Mouse (Mus musculus) left cerebral cortex, postnatal 4 days (tissue): Measurements from ENCODE around the gene Mllt3. TPM values are rescaled to one million over a fixed set of nuclear protein-coding genes. Genes with fewer than 3 reads are reported as not detected.

Source experiments
- DNase-seq: peaks from one replicate; pipeline ENCODE4 v3.0.0-alpha.2; 2022
- intact Hi-C: fragments of 180-260 bp; cut with DNase I; formaldehyde crosslinking; loops from one replicate; pipeline ENCODE4 v1.15.1; 2025
- total RNA-seq, 2 experiments: library from RNA; stranded (reverse); gene quantifications; 2 replicates each; pipeline ENCODE4 v1.2.3; 2021

The Mllt3 gene
- total RNA-seq, 2 experiments from 2014 or later, result 67.9 to 74.0 TPM

DNA sequence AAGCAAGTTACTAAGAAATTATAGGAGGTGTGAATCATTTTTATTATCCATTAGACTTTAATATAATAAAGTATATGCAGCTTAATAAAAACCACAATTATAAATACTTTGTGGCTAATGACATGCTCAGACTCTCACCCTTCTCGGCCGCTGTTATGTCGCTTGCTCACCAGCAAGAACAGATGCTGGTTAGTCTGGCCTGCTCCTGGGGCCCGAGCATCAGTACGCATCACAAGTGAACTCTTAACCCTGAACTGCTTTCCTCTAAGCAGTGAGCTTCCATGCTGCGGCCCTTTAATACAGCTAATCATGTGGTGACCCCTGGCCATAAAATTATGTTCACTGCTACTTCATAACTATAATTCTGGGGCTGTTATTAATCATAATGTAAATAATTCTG, 198.0 kb downstream of the Mllt3 start:
- DNase-seq, result no peak
- intact Hi-C loops, result no loop called here

DNA sequence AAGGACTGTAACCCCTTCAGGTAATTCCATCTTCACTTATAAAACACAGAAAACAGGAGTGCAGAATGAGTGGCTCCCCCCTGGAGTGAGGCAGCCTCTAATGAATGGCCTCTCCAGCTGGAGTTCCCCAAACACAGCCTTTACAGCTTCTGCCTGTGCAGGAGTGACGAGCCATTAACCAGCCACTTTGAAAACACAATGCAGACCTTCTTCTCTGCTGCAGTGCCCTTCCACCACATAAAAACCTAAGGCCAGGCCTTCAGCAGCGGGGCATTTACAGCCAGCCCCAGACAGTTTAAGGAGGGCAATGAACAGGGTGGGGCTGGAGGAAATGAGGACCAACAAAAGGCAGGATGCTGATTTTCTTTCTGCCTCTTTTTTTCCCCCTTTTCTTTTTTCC, 198.9 kb downstream of the Mllt3 start:
- DNase-seq, result no peak
- intact Hi-C loops, result no loop called here

DNA sequence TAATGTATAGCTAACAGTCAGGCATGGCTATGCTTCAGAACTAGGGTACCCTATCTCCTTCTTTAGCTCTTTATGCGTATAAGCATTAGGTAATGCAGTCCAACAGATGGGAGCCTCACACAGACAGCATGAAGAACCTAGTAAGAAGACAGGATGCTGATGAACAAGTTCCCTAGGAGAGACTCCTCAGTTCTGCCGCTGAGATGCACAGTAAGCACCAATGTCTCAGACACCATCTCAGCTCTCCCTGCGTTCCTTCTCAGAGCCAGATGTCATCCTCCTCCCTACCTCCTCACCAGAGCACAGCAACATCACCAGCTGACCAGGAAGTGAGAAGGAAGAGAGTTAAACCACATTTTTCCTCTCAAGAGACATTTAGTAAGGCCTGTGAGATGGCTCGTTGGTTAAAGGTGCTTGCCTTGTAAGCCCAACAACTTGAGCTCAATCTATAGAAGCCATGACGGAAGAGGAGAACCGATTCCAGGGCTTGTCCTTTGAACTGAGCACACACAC, 202.3 kb downstream of the Mllt3 start:
- no peak for DNase-seq

DNA sequence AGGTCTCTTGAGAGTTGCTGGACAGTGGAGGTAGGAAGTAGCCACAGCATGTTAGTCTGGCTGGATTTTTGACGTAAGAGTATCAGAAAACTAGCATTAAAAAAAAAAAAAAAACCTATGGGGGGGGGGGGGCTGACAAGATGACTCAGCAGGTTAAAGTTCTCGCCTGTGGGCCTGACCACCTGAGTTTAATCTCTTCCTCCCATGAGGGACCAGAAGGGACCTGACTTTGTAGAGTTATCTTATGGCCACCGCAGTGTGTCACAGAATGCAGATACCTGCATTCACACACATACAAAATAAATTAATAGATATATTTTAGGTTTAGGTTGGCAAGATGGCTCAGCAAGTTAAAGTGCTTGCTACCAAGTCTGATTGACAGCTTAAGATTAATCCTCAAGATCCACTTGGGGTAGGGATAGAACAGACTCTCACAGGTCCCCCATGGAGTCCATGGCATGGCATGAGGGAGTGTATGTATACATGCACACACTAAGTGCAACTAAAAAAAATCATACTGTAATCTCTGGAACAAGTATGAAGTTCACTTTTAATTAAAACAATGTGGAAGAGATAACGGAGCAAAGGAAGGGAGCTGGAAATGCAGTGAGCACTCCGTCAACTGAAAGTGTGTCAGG, 203.6 kb downstream of the Mllt3 start:
- no peak for DNase-seq
- intact Hi-C loops, result no loop called here

More for the DNA sequence above, 202.3 kb downstream of the Mllt3 start:
- intact Hi-C loops, result no loop called here

DNA sequence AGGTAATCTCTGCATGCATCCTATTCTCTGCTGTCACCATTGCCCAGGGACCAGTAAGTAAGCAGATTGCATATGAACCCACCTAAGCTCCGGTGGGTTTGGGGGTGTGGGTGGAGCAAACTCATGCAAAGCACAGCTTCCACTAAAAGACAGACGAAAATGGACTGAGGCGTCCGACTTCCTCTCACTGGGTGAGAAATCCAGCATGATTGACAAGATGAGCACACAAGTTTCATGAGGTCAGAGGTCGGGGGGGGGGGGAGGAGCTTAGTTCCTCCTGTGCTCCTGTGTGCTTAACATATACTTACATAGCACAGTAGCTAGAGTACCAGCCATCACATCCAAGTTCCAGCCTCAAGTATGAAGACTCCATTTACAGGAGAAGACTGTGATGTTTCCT, 206.8 kb downstream of the Mllt3 start:
- DNase-seq, result no peak
- intact Hi-C loops, result no loop called here

DNA sequence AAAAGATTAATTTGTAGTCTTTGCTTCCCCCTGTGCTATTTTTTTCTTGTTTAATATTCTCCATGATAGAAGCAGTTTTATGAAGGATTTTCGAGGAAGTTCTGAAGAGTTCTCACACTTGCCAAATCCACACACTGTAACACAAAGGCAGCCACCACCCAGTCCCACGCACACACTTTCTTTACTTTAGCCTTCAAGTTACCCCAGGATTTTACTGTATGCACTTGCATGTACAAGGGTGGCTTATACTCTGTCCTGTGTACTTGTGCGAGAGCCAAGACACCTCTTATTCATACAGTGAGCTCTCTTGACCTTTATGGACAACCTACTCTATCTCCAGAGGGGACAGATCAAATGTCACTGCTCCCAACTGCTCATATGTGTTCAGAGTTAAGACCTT, 209.5 kb downstream of the Mllt3 start:
- intact Hi-C loops, result no loop called here
- DNase-seq, result no peak

DNA sequence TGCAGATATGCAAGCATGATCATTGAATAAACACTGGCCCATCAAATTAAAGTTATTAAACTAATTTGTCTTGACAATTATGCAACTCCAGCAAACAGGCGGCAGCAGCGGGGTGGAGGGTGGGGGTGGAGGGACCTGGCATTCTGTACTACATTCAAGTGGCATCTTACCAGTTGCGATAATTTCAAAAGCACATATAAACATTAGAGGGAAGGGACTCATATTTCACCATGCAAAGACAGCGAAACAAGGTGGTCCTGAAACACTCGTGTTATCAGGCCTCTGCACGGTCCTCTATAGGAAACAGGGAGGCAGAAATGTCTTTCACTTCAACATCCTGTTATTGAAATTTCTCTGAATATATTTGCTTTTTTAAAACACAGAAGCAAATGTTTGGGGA, 210.0 kb downstream of the Mllt3 start:
- no peak for DNase-seq
- intact Hi-C loops, result no loop called here

DNA sequence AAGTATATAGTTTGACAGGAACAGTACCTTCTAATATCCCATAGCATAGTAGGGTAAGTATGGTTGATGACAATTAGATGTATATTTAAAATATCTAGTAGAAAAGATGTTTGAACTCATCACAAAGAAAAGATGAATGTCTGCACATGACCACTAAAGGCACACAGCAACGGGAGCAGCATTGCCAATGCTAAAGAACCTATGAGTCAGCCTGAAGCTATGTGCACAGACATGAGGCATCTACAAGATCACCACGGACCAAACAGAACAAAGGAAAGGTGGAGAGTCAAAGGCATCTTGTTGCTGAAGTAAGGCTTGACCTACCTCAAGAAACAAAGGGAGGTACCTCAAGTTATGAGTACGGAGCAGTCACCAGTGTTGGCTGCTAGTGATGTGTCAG, 212.3 kb downstream of the Mllt3 start:
- no peak for DNase-seq
- intact Hi-C loops, result no loop called here

DNA sequence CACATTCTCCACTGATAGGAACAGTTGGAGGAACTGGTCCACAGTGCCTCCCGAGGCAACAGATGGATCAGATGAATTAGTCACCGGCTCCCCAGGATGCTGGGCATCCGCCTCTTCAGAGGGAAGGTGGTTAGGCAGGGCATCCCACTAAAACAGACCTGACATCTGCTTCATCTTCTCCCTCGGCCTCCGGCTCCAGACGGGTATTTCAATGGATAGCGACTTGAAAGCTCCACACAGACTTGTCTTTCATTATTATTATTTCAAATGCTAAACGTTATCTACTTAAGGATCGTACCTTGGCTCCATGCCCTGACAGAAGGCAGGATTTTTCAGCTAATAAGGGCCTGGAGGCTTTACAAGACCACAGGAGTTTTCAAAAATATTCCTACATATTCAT, 214.0 kb downstream of the Mllt3 start:
- intact Hi-C loops, result no loop called here

DNA sequence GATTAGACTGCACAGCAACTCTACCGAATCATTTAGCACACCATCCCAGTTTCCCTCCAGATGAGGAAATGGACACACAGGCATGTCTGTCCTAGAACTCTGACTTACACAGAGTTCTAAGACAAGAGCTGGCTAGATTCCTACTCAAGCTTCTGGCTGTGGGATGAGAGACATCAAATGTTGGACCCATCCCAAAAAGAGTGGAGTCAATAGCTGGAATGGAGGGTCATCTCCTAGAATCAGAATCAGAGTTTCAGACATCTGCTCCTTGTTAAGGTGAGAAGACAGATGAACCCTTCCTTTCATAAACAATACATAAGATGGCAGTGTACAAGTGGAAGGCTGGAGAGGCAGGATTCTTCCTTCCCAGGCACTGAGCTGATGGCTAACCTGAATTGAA, 214.9 kb downstream of the Mllt3 start:
- no peak for DNase-seq
- intact Hi-C loops, result no loop called here

More for the DNA sequence above, 214.0 kb downstream of the Mllt3 start:
- DNase-seq, result peak; percentile 80

DNA sequence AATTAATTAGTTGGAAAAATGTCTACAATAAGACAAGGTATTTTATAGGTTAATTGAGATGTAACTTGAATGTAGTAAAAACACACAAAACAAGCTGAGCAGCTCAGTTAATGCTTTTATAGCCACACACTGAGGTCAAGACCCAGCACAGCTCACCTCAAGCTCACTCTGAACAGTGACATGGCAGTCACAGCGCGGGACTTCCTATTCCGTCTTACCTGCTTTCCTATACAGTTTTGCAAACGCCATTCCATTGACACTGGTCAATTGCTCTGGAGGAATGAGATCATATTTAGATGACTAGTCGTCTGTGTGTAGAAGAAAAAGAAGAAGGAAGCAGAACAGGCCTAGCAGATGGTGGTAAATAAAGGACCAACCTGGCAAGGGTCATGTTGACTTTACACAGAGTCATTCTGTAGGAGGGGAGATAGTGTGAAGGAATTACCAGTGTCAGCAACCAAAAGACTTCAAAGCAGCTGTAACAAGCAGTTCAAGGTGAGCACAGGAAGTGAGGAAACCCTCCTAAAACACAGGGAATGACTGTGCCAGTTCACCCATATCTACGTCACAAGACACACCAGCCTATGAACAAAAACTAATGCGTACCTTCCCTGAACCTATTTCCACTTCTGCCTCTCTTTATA, 217.6 kb downstream of the Mllt3 start:
- DNase-seq, result no peak
- intact Hi-C loops, result no loop called here

DNA sequence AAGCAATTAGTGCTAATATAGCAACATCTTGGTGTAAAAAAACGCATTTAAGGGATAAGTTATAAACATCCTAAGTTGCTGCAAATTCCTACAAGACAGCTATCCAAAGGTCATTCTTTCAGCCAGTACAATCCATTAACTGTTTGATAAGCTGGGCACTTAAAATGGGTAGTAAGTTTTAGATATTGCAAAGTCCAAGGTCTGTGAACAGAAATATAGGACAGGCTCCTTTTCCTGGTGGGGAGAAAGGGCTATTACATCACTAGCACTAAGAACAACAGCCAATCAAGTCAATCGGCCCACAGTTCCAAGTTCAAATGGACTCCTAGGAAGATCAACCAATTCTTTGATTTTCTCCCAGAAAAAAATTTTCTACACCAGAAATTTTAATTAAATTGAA, 221.3 kb downstream of the Mllt3 start:
- DNase-seq, result no peak
- intact Hi-C loops, result no loop called here

DNA sequence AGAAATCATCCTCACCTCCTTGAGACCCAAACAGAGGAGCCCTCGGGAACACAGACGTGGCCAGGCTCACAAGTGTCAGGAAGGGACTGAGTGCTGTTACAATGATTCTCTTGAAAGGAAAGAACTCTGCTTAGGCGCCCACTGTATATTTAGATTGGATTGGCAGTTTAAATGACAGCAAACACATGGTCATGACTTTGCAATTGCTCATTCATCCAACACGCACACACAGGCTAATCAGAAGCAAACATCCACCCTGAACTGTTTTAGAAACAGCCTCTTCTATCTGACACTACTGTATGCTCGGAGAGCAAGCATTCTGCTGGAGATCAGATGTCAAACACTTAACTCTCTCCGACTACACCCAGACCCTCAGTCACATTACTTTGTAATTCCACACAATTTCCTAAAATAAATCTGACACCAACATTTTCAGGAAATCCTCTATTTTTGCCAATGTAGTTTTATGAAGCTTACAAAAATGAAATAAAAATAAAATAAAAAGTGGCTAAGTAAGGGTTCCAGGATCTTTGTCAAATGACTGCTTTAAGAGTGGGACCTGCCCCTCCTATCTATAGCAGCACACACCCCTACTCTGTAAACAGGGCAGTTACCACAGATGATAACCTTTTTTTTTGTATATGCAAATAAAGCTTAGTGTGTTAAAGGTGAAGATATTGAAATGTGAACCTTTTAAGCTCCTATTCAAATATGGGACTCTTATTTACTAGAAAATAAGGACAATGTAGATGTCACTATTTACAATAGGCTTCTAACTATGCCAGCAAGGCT, 226.8 kb downstream of the Mllt3 start:
- no peak for DNase-seq
- intact Hi-C loops, result no loop called here

DNA sequence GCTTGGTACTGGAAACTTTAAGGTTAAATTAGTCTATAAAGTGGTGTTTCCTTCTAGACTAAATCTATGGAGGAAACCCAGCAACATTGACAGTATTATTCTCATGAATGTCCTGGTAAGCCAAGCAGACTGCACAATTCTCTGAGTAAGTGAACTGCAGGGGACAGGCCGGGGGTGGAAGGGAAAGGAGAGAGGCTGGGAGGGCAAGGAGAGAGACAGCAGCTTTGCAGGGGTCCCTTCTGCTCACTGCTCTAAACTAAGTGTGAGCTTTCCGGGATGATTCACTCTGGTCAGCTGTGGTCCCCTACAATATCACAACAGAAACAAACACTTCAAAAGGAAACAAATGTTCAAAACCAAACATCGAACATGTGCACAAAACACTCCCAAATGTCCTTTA, 228.6 kb downstream of the Mllt3 start:
- no peak for DNase-seq

DNA sequence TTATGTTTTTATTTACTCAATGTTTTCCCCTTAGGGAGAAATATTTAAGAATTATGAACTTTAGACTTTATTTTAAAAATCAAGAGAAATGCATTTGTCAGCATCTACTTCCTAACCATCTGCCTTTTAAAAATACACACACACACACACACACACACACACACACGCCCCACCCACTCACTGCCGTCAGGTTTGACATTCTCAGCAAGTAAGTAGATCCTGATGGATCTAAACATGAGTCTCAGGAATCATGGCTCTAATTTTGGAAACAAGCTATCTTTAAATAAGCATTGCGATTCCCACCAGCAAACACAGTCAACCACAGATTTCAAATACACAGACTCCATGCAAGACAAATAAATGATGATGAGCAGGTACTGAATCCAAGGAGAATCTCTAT, 229.9 kb downstream of the Mllt3 start:
- no peak for DNase-seq
- intact Hi-C loops, result no loop called here

More for the DNA sequence above, 228.6 kb downstream of the Mllt3 start:
- intact Hi-C loops, result no loop called here

DNA sequence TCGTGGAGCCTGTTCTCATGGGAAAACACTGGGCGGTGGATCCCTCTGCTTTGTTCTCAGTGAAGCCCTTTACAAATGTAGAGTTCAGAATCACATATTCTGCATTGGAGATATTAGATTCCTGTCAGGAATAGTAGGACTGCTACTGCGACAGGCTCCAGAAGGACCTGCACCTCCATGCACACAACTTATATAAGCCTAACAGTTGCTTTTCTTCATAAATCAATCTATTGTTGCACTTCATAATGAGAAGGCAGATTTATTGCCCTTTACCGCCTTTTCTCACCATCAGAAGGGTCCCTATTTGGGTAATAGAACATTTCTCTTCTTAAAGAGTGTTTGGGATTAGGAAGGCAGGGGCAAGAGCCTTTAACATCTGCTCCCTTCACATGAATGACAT, 231.0 kb downstream of the Mllt3 start:
- DNase-seq, result no peak
- intact Hi-C loops, result no loop called here

DNA sequence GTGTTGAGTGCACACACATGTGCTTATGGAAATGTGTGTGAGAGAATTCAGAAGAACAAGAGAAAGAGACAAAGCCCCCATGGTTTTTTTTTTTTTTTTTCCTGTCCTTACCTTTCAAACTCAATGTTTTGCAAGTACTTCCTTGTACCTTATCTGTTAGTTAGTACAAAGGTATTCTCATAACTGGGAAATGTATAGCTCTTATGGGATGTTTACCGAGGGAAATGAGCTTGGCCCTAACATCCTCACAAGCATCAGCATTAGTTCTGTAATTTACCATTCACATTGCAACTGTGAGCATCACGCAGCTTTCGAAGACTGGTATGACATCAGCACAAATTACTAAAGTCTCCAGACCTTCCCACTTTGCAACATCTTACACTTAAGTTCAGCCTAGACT, 231.8 kb downstream of the Mllt3 start:
- intact Hi-C loops, result no loop called here
- no peak for DNase-seq

DNA sequence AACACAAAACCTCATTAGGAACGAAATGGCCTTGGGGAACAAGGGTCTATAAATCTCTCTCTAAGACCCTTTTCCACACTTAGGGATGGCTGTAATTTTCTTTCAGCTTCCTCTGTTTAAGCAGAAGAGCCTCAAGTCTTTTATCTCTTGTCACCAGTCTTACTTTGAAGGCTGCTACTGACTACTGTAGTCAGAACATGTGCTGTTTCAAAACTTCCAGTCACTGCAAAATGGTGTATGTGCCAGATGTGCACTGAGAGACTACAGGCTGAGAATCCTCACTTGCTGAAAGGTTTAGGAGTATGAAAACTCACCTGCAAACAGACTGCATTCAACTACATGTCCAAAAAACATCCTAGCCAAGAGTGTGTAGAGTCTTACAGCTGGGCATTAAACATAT, 232.9 kb downstream of the Mllt3 start:
- intact Hi-C loops, result no loop called here
- DNase-seq, result no peak

DNA sequence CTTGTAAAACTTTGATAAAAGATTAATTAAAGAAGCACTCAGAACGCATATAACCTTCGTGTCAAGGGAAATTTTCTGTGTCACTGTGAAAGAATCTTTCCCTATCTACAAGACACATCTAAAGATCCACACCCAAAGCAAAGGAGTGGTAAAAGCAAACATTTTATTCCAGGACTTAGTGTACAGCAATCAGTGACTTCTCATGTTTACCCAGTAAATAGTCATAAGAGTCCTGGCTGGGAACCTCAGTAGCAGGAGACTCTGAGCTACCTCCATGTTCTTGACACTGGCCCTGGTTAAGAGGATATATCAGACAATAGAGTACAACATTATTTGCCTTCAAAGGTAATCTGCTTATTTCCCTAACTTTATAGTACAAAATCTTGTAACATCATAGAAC, 233.7 kb downstream of the Mllt3 start:
- intact Hi-C loops, result no loop called here
- DNase-seq, result no peak

DNA sequence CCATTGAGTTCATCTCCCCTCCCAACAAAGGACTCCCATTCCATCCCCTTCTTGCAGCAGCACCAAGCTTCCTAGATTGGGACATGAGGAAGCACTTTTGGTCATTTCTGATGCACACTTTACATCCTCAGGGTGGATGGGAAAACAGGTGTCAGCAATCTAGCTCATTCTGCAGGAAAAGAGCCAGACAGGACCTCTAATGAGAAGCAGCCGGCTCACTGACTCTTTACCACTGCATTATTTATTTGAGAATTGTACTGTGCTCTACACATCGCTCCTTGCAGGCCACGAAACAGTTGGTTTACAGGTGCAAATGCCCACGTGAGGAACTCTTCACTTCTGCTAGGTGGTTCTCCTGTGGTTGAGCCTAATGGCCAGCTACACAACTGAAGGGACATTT, 237.9 kb downstream of the Mllt3 start:
- intact Hi-C loops, result no loop called here
- no peak for DNase-seq

DNA sequence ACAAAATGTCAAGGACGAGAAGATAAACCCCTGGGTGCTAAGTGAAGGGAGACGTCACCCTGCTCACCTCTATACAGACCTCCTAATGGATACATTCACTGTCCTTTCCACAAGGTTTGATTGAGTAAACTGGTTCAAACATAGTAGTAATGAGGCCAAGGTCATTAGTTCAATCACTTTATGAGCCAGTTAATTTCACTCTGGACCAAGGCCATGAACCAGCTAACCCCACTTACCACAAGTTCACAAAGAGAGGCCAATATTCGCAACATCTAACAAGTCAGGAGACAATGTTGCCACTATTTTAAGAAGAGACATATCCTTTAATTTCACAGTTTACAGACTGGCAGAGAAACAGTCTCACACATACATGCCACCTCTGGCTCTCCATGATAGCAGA, 238.9 kb downstream of the Mllt3 start:
- no peak for DNase-seq
- intact Hi-C loops, result no loop called here

DNA sequence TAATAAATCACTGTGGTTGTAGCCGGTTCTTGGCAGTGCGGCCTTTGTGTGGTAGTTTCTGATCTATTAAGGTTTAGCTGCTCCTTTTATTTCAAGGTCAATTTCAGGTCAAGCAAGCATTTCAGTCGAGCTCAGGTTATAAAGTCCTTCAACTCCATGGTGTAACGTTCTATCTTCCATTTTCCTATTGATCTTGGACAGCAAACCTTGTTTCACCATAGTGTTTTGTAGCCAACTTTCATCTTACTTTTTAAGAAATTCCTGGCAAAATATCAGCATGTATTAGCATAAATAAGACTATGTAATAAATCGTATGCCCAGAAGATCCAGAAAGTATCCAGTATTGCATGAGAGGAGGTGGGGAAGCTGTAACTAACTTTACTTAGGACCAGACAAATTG, 240.7 kb downstream of the Mllt3 start:
- intact Hi-C loops, result no loop called here
- no peak for DNase-seq
